Mouse (Mus musculus) T-cell, adult 2 months (primary cell): ENCODE measurements around the gene Aifm2.

Experiments used
- DNase-seq: peaks from one replicate; pipeline ENCODE4 v3.0.0; 2022; ENCODE audit warnings: low spot score

Gene Aifm2

GRCm38 (mm10) chr10:61717406-61718296 lies 2.6 kb downstream of the Aifm2 start:
- DNase-seq: no peak

- DNase-seq: no peak
Measured at GRCm38 (mm10) chr10:61720331-61720730, 5.3 kb downstream of the Aifm2 start.

- no peak for DNase-seq
Measured at GRCm38 (mm10) chr10:61722215-61722614, 7.2 kb downstream of the Aifm2 start.

GRCm38 (mm10) chr10:61723271-61723670 lies 8.2 kb downstream of the Aifm2 start:
- no peak for DNase-seq

- no peak for DNase-seq
Measured at GRCm38 (mm10) chr10:61729181-61729580, 14.1 kb downstream of the Aifm2 start.

- DNase-seq: no peak
Measured at GRCm38 (mm10) chr10:61730171-61730570, 15.1 kb downstream of the Aifm2 start.

- DNase-seq: no peak
Measured at GRCm38 (mm10) chr10:61734377-61734776, 19.3 kb downstream of the Aifm2 start.

- DNase-seq: no peak
Measured at GRCm38 (mm10) chr10:61736671-61737078, 21.6 kb downstream of the Aifm2 start.

GRCm38 (mm10) chr10:61737537-61737936 lies 22.5 kb downstream of the Aifm2 start:
- DNase-seq: no peak

GRCm38 (mm10) chr10:61738126-61738525 lies 23.1 kb downstream of the Aifm2 start:
- DNase-seq: no peak

GRCm38 (mm10) chr10:61741306-61741705 lies 26.2 kb downstream of the Aifm2 start:
- no peak for DNase-seq

GRCm38 (mm10) chr10:61741873-61742272 lies 26.8 kb downstream of the Aifm2 start:
- no peak for DNase-seq

- no peak for DNase-seq
Measured at GRCm38 (mm10) chr10:61742336-61742735, 27.3 kb downstream of the Aifm2 start.

- no peak for DNase-seq
Measured at GRCm38 (mm10) chr10:61745133-61745532, 30.1 kb downstream of the Aifm2 start.

- DNase-seq: no peak
Measured at GRCm38 (mm10) chr10:61747302-61747701, 32.2 kb downstream of the Aifm2 start.

- DNase-seq: no peak
Measured at GRCm38 (mm10) chr10:61750014-61750413, 35.0 kb downstream of the Aifm2 start.

- no peak for DNase-seq
Measured at GRCm38 (mm10) chr10:61751534-61752219, 36.6 kb downstream of the Aifm2 start.

GRCm38 (mm10) chr10:61753071-61753470 lies 38.0 kb downstream of the Aifm2 start:
- no peak for DNase-seq

GRCm38 (mm10) chr10:61757022-61757421 lies 42.0 kb downstream of the Aifm2 start:
- DNase-seq: no peak

GRCm38 (mm10) chr10:61758904-61759303 lies 43.8 kb downstream of the Aifm2 start:
- DNase-seq: no peak

- DNase-seq: no peak
Measured at GRCm38 (mm10) chr10:61759869-61760268, 44.8 kb downstream of the Aifm2 start.

GRCm38 (mm10) chr10:61764689-61765088 lies 49.6 kb downstream of the Aifm2 start:
- no peak for DNase-seq

- DNase-seq: no peak
Measured at GRCm38 (mm10) chr10:61765558-61765957, 50.5 kb downstream of the Aifm2 start.
